Mouse (Mus musculus) ES-Bruce4 (cell line): Measurements from ENCODE around the gene Ube2z.

Source experiments
- CTCF ChIP-seq: IDR thresholded peaks from one replicate; pipeline ENCODE4 v1.8.1; 2011; ENCODE audit warnings: low read depth, low read length
- POLR2A ChIP-seq: IDR thresholded peaks from one replicate; pipeline ENCODE4 v1.8.1; 2011; ENCODE audit warnings: low read length; ENCODE audit not compliant: insufficient read depth

- TF ChIP-seq CTCF (no peak), POLR2A (no peak)
Measured at GRCm38 (mm10) chr11:96049939-96050338, 15.2 kb downstream of the Ube2z start.
